Mouse (Mus musculus): ENCODE data around the gene Ttc5. TPM values are rescaled to one million over a fixed set of nuclear protein-coding genes. Genes with fewer than 3 reads are reported as not detected.
A peak's percentile ranks its signal among the peaks of the same experiment; 100 is the strongest.

Gene Ttc5
- total and polyA plus RNA-seq, 3 experiments = 24.2 to 28.1 TPM; not detected in 1

DNA sequence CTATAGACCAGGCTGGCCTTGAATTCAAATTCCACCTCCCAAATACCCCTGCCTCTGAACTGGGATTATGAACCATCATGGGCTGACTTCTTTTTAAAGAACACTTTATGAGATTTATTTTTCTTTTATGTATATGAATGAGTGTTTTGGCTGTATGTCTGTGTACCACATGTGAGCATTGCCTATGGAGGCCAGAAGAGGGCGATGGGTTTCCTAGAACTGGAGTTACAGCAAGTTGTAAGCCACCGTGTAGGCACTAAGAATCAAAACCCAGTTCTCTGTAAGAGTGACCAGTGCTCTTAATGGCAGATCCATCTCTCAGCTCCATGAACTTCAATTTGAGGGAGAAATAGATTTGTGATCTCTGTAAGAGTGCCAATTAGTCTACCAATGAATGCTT, 37.9 kb upstream of the Ttc5 start:
- no peaks in the 10 kb centered on the region for H3K9me3 ChIP-seq (replicated peaks; ENCODE audit: insufficient read depth, low read length)
- no peaks in the 10 kb centered on the region for H3K79me2 ChIP-seq (ENCODE audit: control insufficient read depth, insufficient read depth, low read length, poor library complexity)
- no peak for TF ChIP-seq MYB (IDR thresholded peaks at IDR 0.05; ENCODE audit: low read depth, low read length)
- no peak for TF ChIP-seq ZMIZ1 (IDR thresholded peaks at IDR 0.05; ENCODE audit: low read depth, low read length)
- no peak for TF ChIP-seq CHD1 (IDR thresholded peaks at IDR 0.05; ENCODE audit: low read depth, low read length)
- TF ChIP-seq POLR2AphosphoS5 (IDR thresholded peaks at IDR 0.05; ENCODE audit: borderline replicate concordance, low read depth, low read length) = no peak
- no peak for TF ChIP-seq E2F4 (IDR thresholded peaks at IDR 0.05; ENCODE audit: borderline replicate concordance, low read depth, low read length)
- TF ChIP-seq RAD21 (IDR thresholded peaks at IDR 0.05; ENCODE audit: low read depth, low read length) = peak; percentile 39
- TF ChIP-seq SMC3 (IDR thresholded peaks at IDR 0.05; ENCODE audit: low read depth, low read length) = peak; percentile 54
- no peak for TF ChIP-seq JUND (IDR thresholded peaks at IDR 0.05; ENCODE audit: low read depth, low read length)
- TF ChIP-seq BHLHE40 (IDR thresholded peaks at IDR 0.05; ENCODE audit: borderline replicate concordance, low read depth, low read length) = no peak
- no peak for TF ChIP-seq USF1 (IDR thresholded peaks at IDR 0.05; ENCODE audit: low read depth, low read length)
- no peak for TF ChIP-seq TCF12 (IDR thresholded peaks at IDR 0.05; ENCODE audit: low read depth, low read length)
- TF ChIP-seq CTCF (IDR thresholded peaks at IDR 0.05 in 2 of 3, conservative IDR thresholded peaks at IDR 0.05 in 1 of 3; ENCODE audit: control insufficient read depth in 1 of 3, insufficient read depth in 1 of 3, low read depth in 2 of 3, low read length in 3 of 3, poor library complexity in 1 of 3, severe bottlenecking in 1 of 3) = peak; percentile 37 to 51 (median 46); a peak in 5 of 6 replicates
- TF ChIP-seq ETS1 (IDR thresholded peaks at IDR 0.05; ENCODE audit: low read depth, low read length) = no peak
- TF ChIP-seq POLR2AphosphoS2 (IDR thresholded peaks at IDR 0.05; ENCODE audit: low read length) = 0 out of 2 replicates have a peak, but pooled peaks have one; percentile 32
- no peak for TF ChIP-seq NRF1 (IDR thresholded peaks at IDR 0.05; ENCODE audit: insufficient read depth, low read depth, low read length, poor library complexity, severe bottlenecking)
- no peak for TF ChIP-seq EP300 (IDR thresholded peaks at IDR 0.05; ENCODE audit: low read depth in 1 of 2, low read length in 2 of 2)
- TF ChIP-seq ZKSCAN1 (IDR thresholded peaks at IDR 0.05; ENCODE audit: low read depth, low read length) = no peak
- peak; percentile 10; the same call in 1 of the 2 replicates for TF ChIP-seq ZC3H11A (IDR thresholded peaks at IDR 0.05; ENCODE audit: low read depth, low read length)
- TF ChIP-seq ZNF384 (IDR thresholded peaks at IDR 0.05; ENCODE audit: low read depth, low read length) = no peak
- no peak for TF ChIP-seq TBP (IDR thresholded peaks at IDR 0.05; ENCODE audit: low read depth, low read length)
- no peak overlapping the region for H3K27ac ChIP-seq (ENCODE audit: control insufficient read depth, low read depth, low read length)
- no peaks in the 10 kb centered on the region for H3K27me3 ChIP-seq (ENCODE audit: control insufficient read depth in 1 of 2, insufficient read depth in 2 of 2, low read length in 2 of 2)
- H3K9ac ChIP-seq (ENCODE audit: control insufficient read depth, low read depth, low read length, poor library complexity, severe bottlenecking) = no peak overlapping the region
- peaks cover 9 to 10% of the 10 kb centered on the region in 2 experiments; a peak in 3 of 4 replicates for H3K36me3 ChIP-seq (ENCODE audit: control insufficient read depth in 1 of 2, insufficient read depth in 2 of 2, low read length in 2 of 2)
- no peak overlapping the region for H3K4me3 ChIP-seq (ENCODE audit: control insufficient read depth in 1 of 2, insufficient read depth in 1 of 2, low read depth in 2 of 2, low read length in 2 of 2)
- H3K4me1 ChIP-seq (ENCODE audit: control insufficient read depth in 1 of 2, insufficient read depth in 2 of 2, low read length in 2 of 2) = peaks cover 2 to 7% of the 10 kb centered on the region in 2 experiments; a peak in 2 of 4 replicates
- DNase-seq (ENCODE audit: low read depth, low spot score) = peak; percentile 68

DNA sequence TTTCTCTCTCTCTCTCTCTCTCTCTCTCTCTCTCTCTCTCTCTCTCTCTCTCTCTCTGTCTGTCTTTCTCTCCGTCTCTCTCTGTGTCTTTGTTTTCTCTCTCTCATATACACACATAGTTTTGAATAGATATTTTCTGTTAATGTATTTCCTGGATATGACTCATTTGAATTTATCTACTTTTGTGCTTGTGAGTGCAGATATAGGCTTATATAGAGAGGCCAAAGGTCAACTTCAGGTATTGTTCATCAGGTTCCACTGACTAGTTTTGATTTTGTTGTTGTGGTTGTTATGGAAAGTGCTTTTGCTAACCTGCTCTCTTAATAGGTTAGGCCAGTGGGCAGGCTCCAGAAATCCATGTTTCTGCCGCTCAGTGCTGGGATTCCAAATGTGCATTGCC, 27.7 kb upstream of the Ttc5 start:
- H3K36me3 ChIP-seq (ENCODE audit: control insufficient read depth in 1 of 2, insufficient read depth in 2 of 2, low read length in 2 of 2) = peaks cover 4 to 12% of the 10 kb centered on the region in 2 experiments; a peak in 3 of 4 replicates
- H3K79me2 ChIP-seq (ENCODE audit: control insufficient read depth, insufficient read depth, low read length, poor library complexity) = peaks cover 5% of the 10 kb centered on the region
- TF ChIP-seq SIN3A (IDR thresholded peaks at IDR 0.05; ENCODE audit: low read length) (no peak), HCFC1 (IDR thresholded peaks at IDR 0.05; ENCODE audit: low read depth, low read length) (no peak), EP300 (IDR thresholded peaks at IDR 0.05; ENCODE audit: low read depth in 1 of 2, low read length in 2 of 2) (no peak), POLR2AphosphoS2 (IDR thresholded peaks at IDR 0.05; ENCODE audit: low read length) (no peak), ZKSCAN1 (IDR thresholded peaks at IDR 0.05; ENCODE audit: low read depth, low read length) (no peak), MAX (IDR thresholded peaks at IDR 0.05; ENCODE audit: low read length) (no peak), RCOR1 (IDR thresholded peaks at IDR 0.05; ENCODE audit: low read depth, low read length) (no peak)
- H3K27ac ChIP-seq (ENCODE audit: control insufficient read depth, low read depth, low read length) = no peak overlapping the region
- no peaks in the 10 kb centered on the region for H3K27me3 ChIP-seq (ENCODE audit: control insufficient read depth in 1 of 2, insufficient read depth in 2 of 2, low read length in 2 of 2)
- DNase-seq (ENCODE audit: low read depth, low spot score) = no peak
- H3K4me3 ChIP-seq (ENCODE audit: control insufficient read depth in 1 of 2, insufficient read depth in 1 of 2, low read depth in 2 of 2, low read length in 2 of 2) = no peak overlapping the region
- H3K9me3 ChIP-seq (replicated peaks; ENCODE audit: insufficient read depth, low read length) = no peaks in the 10 kb centered on the region
- no peak overlapping the region for H3K9ac ChIP-seq (ENCODE audit: control insufficient read depth, low read depth, low read length, poor library complexity, severe bottlenecking)
- H3K4me1 ChIP-seq (ENCODE audit: control insufficient read depth in 1 of 2, insufficient read depth in 2 of 2, low read length in 2 of 2) = peaks cover 0 to 2% of the 10 kb centered on the region in 2 experiments; a peak in 1 of 4 replicates

All from MEL (cell line).